Mouse (Mus musculus) heart, postnatal 25 days (tissue): ENCODE measurements around the gene Spint2. TPM values are rescaled to one million over a fixed set of nuclear protein-coding genes. Genes with fewer than 3 reads are reported as not detected.
"Not testable (repeated sequence)": the region's sequence is repeated elsewhere in the genome, so short reads cannot be mapped to it uniquely, and the experiment has no call there.

ENCODE experiments used
- DNase-seq: peaks from one replicate; pipeline ENCODE4 v3.0.0; 2022; ENCODE audit warnings: low spot score
- intact Hi-C: fragments of 180-260 bp; cut with DNase I; formaldehyde crosslinking; loops from one replicate; pipeline ENCODE4 v1.15.1; 2025
- total RNA-seq, 2 experiments: library from RNA; stranded (reverse); gene quantifications; 2 replicates each; pipeline ENCODE4 v1.2.3; 2021

Spint2 gene
- total RNA-seq, 2 experiments from 2014 or later = 33.5 to 37.1 TPM

- intact Hi-C loops = no loop called here
- DNase-seq = no peak
Observed at GRCm38 (mm10) chr7:29214846-29215245, 66.9 kb downstream of the Spint2 start.

- intact Hi-C loops = no loop called here
- DNase-seq = no peak
Observed at GRCm38 (mm10) chr7:29214236-29214635, 67.5 kb downstream of the Spint2 start.

- DNase-seq = no peak
- intact Hi-C loops = no loop called here
Observed at GRCm38 (mm10) chr7:29213675-29214082, 68.0 kb downstream of the Spint2 start, which contains the start of gene Catsperg1. TSS of gene Catsperg1 (minus strand) at chr7:29214035.

GRCm38 (mm10) chr7:29212775-29213560, 68.7 kb downstream of the Spint2 start:
- intact Hi-C loops, DNase-seq: not testable (repeated sequence)

GRCm38 (mm10) chr7:29212199-29212765, 69.4 kb downstream of the Spint2 start:
- intact Hi-C loops = no loop called here
- DNase-seq = no peak

- DNase-seq = peak; percentile 89
- intact Hi-C loops = no loop called here
Observed at GRCm38 (mm10) chr7:29211415-29212198, 70.1 kb downstream of the Spint2 start.

GRCm38 (mm10) chr7:29211013-29211412, 70.7 kb downstream of the Spint2 start:
- intact Hi-C loops = not testable (repeated sequence)
- peak; percentile 16 for DNase-seq

Other genes with a start within 250 kb of the Spint2 start
- not detected for gene Ryr1, start 156.7 kb downstream of the Spint2 start, total RNA-seq
- 1 to 10 TPM; 1.4 TPM for gene Rasgrp4, start 147.1 kb downstream of the Spint2 start, total RNA-seq
- gene Fam98c, start 125.7 kb downstream of the Spint2 start, total RNA-seq = 10 to 100 TPM; 11.2 to 11.4 TPM
- under 1 TPM; 0.39 to 0.45 TPM for gene Ggn, start 111.7 kb downstream of the Spint2 start, total RNA-seq
- gene Spred3, start 111.5 kb downstream of the Spint2 start, total RNA-seq = under 1 TPM; 0.36 to 0.49 TPM
- 100 to 1,000 TPM; 118 to 125 TPM for gene Psmd8, start 101.2 kb downstream of the Spint2 start, total RNA-seq
- gene Catsperg1, start 67.9 kb downstream of the Spint2 start, total RNA-seq = under 1 TPM; 0.16 to 0.34 TPM
- 1 to 10 TPM; 2.4 to 2.5 TPM for gene Kcnk6, start 49.4 kb downstream of the Spint2 start, total RNA-seq
- gene Yif1b, start 43.6 kb downstream of the Spint2 start, total RNA-seq = 10 to 100 TPM; 75.2 to 78.9 TPM
- 1 to 10 TPM in 1 of 2 experiments, under 1 TPM in 1; 0.73 to 3.7 TPM for gene 2200002D01Rik, start 33.4 kb downstream of the Spint2 start, total RNA-seq
- 1 to 10 TPM; 9.6 to 9.9 TPM for gene Ppp1r14a, start 7.4 kb upstream of the Spint2 start, total RNA-seq
- under 1 TPM in 1 of 2 experiments, not detected in 1; 0.53 TPM for gene Dpf1, start 22.0 kb upstream of the Spint2 start, total RNA-seq
- gene Sipa1l3, start 236.7 kb upstream of the Spint2 start, total RNA-seq = 1 to 10 TPM; 8.8 to 9.4 TPM